Mouse (Mus musculus): ENCODE data around the gene Gpi1. TPM values are rescaled to one million over a fixed set of nuclear protein-coding genes. Genes with fewer than 3 reads are reported as not detected.
A peak's percentile ranks its signal among the peaks of the same experiment; 100 is the strongest.

Gene Gpi1
- total RNA-seq, 2 experiments from 2014 or later, result 642 to 716 TPM

GRCm38 (mm10) chr7:34172251-34172650 lies 57.9 kb downstream of the Gpi1 start:
- no peak; the same call in 1 of the 2 replicates for TF ChIP-seq CTCF (IDR thresholded peaks at IDR 0.05)
- Histone ChIP-seq H3K4me3 (no peak overlapping the region), H3K27ac (no peak overlapping the region)
- intact Hi-C loops (cut with DNase I), result no loop called here
- no peak for DNase-seq (ENCODE audit: extremely low spot score in 1 of 2, low spot score in 2 of 2)

GRCm38 (mm10) chr7:34169454-34169853 lies 60.7 kb downstream of the Gpi1 start, which contains the start of gene Uba2:
Uba2 (minus strand) TSS chr7:34169599.
- peak within 1 kb of the TSS; percentile 75 for H3K4me3 ChIP-seq
- H3K27ac ChIP-seq, result peak within 1 kb of the TSS; percentile 82
- no peak for DNase-seq (ENCODE audit: extremely low spot score in 1 of 2, low spot score in 2 of 2)
- no peak for TF ChIP-seq CTCF (IDR thresholded peaks at IDR 0.05)
- intact Hi-C loops (cut with DNase I), result loop anchor here (2.0 kb wide), 1 partner anchor 27 kb away; the partner anchor contains the start of gene Pdcd2l

GRCm38 (mm10) chr7:34168470-34169251 lies 61.5 kb downstream of the Gpi1 start:
- H3K4me3 ChIP-seq, result peak overlapping the region; percentile 75
- TF ChIP-seq CTCF (IDR thresholded peaks at IDR 0.05), result no peak; the same call in 1 of the 2 replicates
- DNase-seq (ENCODE audit: extremely low spot score in 1 of 2, low spot score in 2 of 2), result peak; percentile 93 to 94
- peak overlapping the region; percentile 82 for H3K27ac ChIP-seq
- intact Hi-C loops (cut with DNase I), result loop anchor here (2.0 kb wide), 1 partner anchor 28 kb away; the partner anchor contains the start of gene Pdcd2l

- peak overlapping the region; percentile 75 for H3K4me3 ChIP-seq
- H3K27ac ChIP-seq, result peak overlapping the region; percentile 82
- no peak for TF ChIP-seq CTCF (IDR thresholded peaks at IDR 0.05)
- intact Hi-C loops (cut with DNase I), result loop anchor here (2.0 kb wide), 1 partner anchor 29 kb away; the partner anchor contains the start of gene Pdcd2l
- DNase-seq (ENCODE audit: extremely low spot score in 1 of 2, low spot score in 2 of 2), result no peak
These were observed 62.2 kb downstream of the Gpi1 start for GRCm38 (mm10) chr7:34167766-34168469.

DNA sequence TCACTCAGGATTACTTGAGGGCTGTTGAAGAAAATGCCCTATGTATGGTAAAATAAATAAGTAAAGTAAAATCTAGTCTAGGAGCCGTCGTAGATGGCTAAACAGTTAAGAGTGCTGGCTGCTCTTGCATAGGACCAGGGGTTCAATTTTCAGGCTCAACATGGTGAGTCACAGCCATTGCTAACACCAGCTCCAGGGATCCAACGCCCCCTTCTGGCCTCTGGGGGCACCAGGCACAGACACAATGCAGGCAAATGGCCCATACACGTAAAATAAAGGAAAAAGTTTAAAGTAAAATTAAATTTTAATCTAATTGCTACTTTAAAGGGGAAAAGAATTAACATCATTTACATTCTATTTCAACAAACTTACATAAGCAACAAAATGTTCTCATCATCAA lies 63.3 kb downstream of the Gpi1 start:
- H3K4me3 ChIP-seq, result peak overlapping the region; percentile 75
- TF ChIP-seq CTCF (IDR thresholded peaks at IDR 0.05), result peak; percentile 44
- H3K27ac ChIP-seq, result no peak overlapping the region
- DNase-seq (ENCODE audit: extremely low spot score in 1 of 2, low spot score in 2 of 2), result no peak
- intact Hi-C loops (cut with DNase I), result no loop called here

GRCm38 (mm10) chr7:34165999-34166398 lies 64.1 kb downstream of the Gpi1 start:
- intact Hi-C loops (cut with DNase I), result no loop called here

GRCm38 (mm10) chr7:34164671-34165070 lies 65.5 kb downstream of the Gpi1 start:
- intact Hi-C loops (cut with DNase I), result no loop called here
- H3K27ac ChIP-seq, result no peak overlapping the region
- H3K4me3 ChIP-seq, result no peak overlapping the region
- no peak for DNase-seq (ENCODE audit: extremely low spot score in 1 of 2, low spot score in 2 of 2)
- TF ChIP-seq CTCF (IDR thresholded peaks at IDR 0.05), result no peak

More at GRCm38 (mm10) chr7:34165999-34166398, 64.1 kb downstream of the Gpi1 start:
- DNase-seq (ENCODE audit: extremely low spot score in 1 of 2, low spot score in 2 of 2), result no peak
- Histone ChIP-seq H3K4me3 (no peak overlapping the region), H3K27ac (no peak overlapping the region)
- TF ChIP-seq CTCF (IDR thresholded peaks at IDR 0.05), result no peak

- no peak for DNase-seq (ENCODE audit: extremely low spot score in 1 of 2, low spot score in 2 of 2)
- intact Hi-C loops (cut with DNase I), result no loop called here
- Histone ChIP-seq H3K4me3 (no peak overlapping the region), H3K27ac (no peak overlapping the region)
- TF ChIP-seq CTCF (IDR thresholded peaks at IDR 0.05), result peak; percentile 39
These were observed 71.0 kb downstream of the Gpi1 start for GRCm38 (mm10) chr7:34159167-34159566.

DNA sequence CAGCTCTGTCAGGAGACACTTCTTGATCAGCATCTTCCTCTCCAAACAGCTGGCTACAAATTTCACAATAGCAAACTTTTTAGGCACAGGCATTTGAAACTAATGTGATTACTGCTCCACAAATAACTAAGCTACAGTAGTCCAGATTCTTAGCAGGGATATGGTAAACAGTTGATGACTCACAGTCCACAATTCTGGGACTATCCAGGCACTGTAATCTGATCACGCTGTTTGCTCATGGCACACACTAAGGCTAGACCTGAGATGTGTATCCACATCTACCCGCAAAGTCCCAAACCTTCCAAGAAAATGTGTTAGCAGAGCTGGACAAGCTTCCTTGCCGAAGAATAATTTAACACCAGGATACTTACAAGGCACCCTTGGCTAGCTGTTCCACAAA lies 72.1 kb downstream of the Gpi1 start:
- H3K27ac ChIP-seq, result no peak overlapping the region
- H3K4me3 ChIP-seq, result no peak overlapping the region
- DNase-seq (ENCODE audit: extremely low spot score in 1 of 2, low spot score in 2 of 2), result no peak
- TF ChIP-seq CTCF (IDR thresholded peaks at IDR 0.05), result no peak
- intact Hi-C loops (cut with DNase I), result no loop called here

Other genes with a start within 250 kb of the Gpi1 start
- not detected for gene Scgb2b27, start 216.4 kb downstream of the Gpi1 start, total RNA-seq (2021)
- gene Scgb1b27, start 208.9 kb downstream of the Gpi1 start, total RNA-seq (2021), result not detected
- not detected for gene Scgb1b30, start 134.9 kb downstream of the Gpi1 start, total RNA-seq (2021)
- 10 to 100 TPM in 1 of 2 experiments, 1 to 10 TPM in 1; 9.8 to 11.7 TPM for gene Wtip, start 97.1 kb downstream of the Gpi1 start, total RNA-seq (2021)
- 10 to 100 TPM; 89.2 to 93.5 TPM for gene Uba2, start 60.7 kb downstream of the Gpi1 start, total RNA-seq (2021)
- 10 to 100 TPM; 23.8 to 26.9 TPM for gene Pdcd2l, start 33.7 kb downstream of the Gpi1 start, total RNA-seq (2021)
- gene Gm6096, start 20.7 kb upstream of the Gpi1 start, total RNA-seq (2021), result not detected
- 10 to 100 TPM; 40.7 to 42.8 TPM for gene 4931406P16Rik, start 83.2 kb upstream of the Gpi1 start, total RNA-seq (2021)
- gene Lsm14a, start 163.0 kb upstream of the Gpi1 start, total RNA-seq (2021), result 10 to 100 TPM; 78.4 to 92.0 TPM